In the genomic region with DNA sequence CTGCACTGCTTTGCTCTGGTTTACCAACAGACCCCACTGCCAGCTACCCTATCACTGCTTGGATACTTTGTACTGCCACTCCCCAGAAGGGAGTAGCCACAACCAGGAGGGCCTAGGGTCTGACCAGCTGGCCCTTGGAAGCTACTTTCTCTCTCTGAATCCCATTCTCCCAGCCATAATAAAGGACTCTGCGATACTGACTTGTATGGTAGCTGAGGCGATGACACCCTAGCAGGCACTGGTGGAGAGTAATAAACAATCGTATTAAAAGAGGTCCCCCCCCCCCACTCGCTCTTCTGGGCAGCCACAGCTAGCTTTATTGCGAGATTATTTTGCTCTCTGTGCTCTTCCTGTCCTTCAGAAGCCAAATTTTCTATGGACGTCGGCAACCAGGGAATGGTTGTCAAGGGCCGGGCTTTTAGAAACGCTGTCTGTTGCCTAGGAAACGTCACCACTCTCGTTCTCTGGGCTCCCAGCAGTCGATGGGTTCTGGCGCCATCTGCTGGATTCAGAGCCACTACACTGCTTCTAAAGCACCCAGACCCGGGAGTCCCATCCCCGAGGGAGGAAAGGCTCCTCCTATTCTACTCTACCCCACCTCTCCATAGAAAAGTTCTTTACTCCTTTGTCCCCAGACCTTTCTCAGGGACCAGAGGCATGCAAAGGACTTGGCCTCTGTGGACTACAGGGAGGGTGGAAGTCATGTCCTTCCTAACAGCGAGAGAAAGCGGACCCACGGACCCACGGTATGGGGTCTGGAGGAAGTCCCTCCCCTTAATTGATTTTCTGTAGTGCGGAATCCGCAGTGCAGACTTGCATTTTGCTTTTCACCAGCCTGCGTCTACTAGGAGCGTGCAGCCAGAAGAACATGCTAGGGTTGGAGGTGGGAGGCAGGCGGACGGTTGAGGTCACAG, we compare ENCODE assay signal across 8 mouse cellular contexts. TPM values are rescaled to one million over a fixed set of nuclear protein-coding genes. Genes with fewer than 3 reads are reported as not detected.
A peak's percentile ranks its signal among the peaks of the same experiment; 100 is the strongest.
DNase-seq lines count a peak whose midpoint lies in the region; ATAC-seq and TF ChIP-seq lines count a peak whose summit lies in the region.

No protein-coding gene starts in this region.

- WGBS in hindbrain, embryonic 12.5 days = 10% methylated on average over 25 of the region's 25 CpGs
- WGBS in lung, postnatal 0 days = 15% methylated on average over 25 of the region's 25 CpGs

- no peaks in the 10 kb centered on the region for H3K9me3 ChIP-seq in MEL (replicated peaks; ENCODE audit: insufficient read depth, low read length)
- H3K9me3 ChIP-seq in hindbrain, embryonic 12.5 days (replicated peaks) = no peaks in the 10 kb centered on the region
- no peaks in the 10 kb centered on the region for H3K9me3 ChIP-seq in lung, postnatal 0 days (ENCODE audit: low read length)

- peak overlapping the region; percentile 54 for H3K4me2 ChIP-seq in hindbrain, embryonic 12.5 days (replicated peaks)
- H3K4me2 ChIP-seq in lung, postnatal 0 days (replicated peaks; ENCODE audit: low read depth, low read length) = peak overlapping the region; percentile 39

- TF ChIP-seq POLR2A in MEL (IDR thresholded peaks at IDR 0.05; ENCODE audit: control insufficient read depth in 1 of 2, insufficient read depth in 1 of 2, low read depth in 1 of 2, low read length in 2 of 2, poor library complexity in 1 of 2) = no peak

- no peak overlapping the region for H3K4me3 ChIP-seq in MEL (ENCODE audit: control insufficient read depth in 1 of 2, insufficient read depth in 1 of 2, low read depth in 2 of 2, low read length in 2 of 2)
- peak overlapping the region; percentile 28 for H3K4me3 ChIP-seq in hindbrain, embryonic 12.5 days
- H3K4me3 ChIP-seq in lung, postnatal 0 days (ENCODE audit: low read depth, low read length) = no peak overlapping the region

- peak; percentile 86 for TF ChIP-seq RAD21 in MEL (IDR thresholded peaks at IDR 0.05; ENCODE audit: low read depth, low read length)

- DNase-seq in MEL (ENCODE audit: low read depth, low spot score) = peak; percentile 85
- DNase-seq in cerebellum, adult 8-10 months = peak; percentile 87
- peak; percentile 85 to 92 for DNase-seq in frontal cortex, postnatal 10 days (ENCODE audit: low spot score in 2 of 2)
- peak; percentile 94 to 96 for DNase-seq in layer of hippocampus, postnatal 10 days (ENCODE audit: low spot score in 2 of 2)
- peak; percentile 98 for DNase-seq in lung, postnatal 0 days (ENCODE audit: low spot score)
- peak; percentile 84 for DNase-seq in ovary, postnatal 14 days (ENCODE audit: low spot score)
- DNase-seq in thymus, postnatal 10 days (ENCODE audit: low spot score in 2 of 2) = peak; percentile 70 to 86

- H3K79me2 ChIP-seq in MEL (ENCODE audit: control insufficient read depth, insufficient read depth, low read length, poor library complexity) = no peaks in the 10 kb centered on the region

- H3K27ac ChIP-seq in MEL (ENCODE audit: control insufficient read depth, low read depth, low read length) = no peak overlapping the region
- H3K27ac ChIP-seq in hindbrain, embryonic 12.5 days = peak overlapping the region; percentile 44; the same call in 1 of the 2 replicates
- H3K27ac ChIP-seq in lung, postnatal 0 days (ENCODE audit: low read length) = no peak overlapping the region

- ATAC-seq in hindbrain, embryonic 12.5 days (ENCODE audit: low FRiP score) = peak; percentile 83
- ATAC-seq in lung, postnatal 0 days = peak; percentile 88

- TF ChIP-seq EP300 in MEL (IDR thresholded peaks at IDR 0.05; ENCODE audit: low read depth in 1 of 2, low read length in 2 of 2) = no peak
- TF ChIP-seq EP300 in lung, postnatal 0 days (IDR thresholded peaks at IDR 0.05) = no peak

- H3K4me1 ChIP-seq in MEL (ENCODE audit: control insufficient read depth in 1 of 2, insufficient read depth in 2 of 2, low read length in 2 of 2) = peaks cover 0 to 11% of the 10 kb centered on the region in 2 experiments; a peak in 1 of 4 replicates
- H3K4me1 ChIP-seq in hindbrain, embryonic 12.5 days = peaks cover 21% of the 10 kb centered on the region
- 0 out of 2 replicates have a peak, but pooled peaks cover 3% of the 10 kb centered on the region for H3K4me1 ChIP-seq in lung, postnatal 0 days (ENCODE audit: insufficient read depth, low read depth, low read length)

- no peak overlapping the region for H3K9ac ChIP-seq in MEL (ENCODE audit: control insufficient read depth, low read depth, low read length, poor library complexity, severe bottlenecking)
- H3K9ac ChIP-seq in hindbrain, embryonic 12.5 days = peak overlapping the region; percentile 42; the same call in 1 of the 2 replicates
- no peak overlapping the region for H3K9ac ChIP-seq in lung, postnatal 0 days (replicated peaks; ENCODE audit: low read depth)

- peaks cover 0 to 3% of the 10 kb centered on the region in 2 experiments; a peak in 2 of 4 replicates for H3K36me3 ChIP-seq in MEL (ENCODE audit: control insufficient read depth in 1 of 2, insufficient read depth in 2 of 2, low read length in 2 of 2)
- peaks cover 21% of the 10 kb centered on the region for H3K36me3 ChIP-seq in hindbrain, embryonic 12.5 days
- H3K36me3 ChIP-seq in lung, postnatal 0 days (ENCODE audit: insufficient read depth, low read length) = 0 out of 2 replicates have a peak, but pooled peaks cover 9% of the 10 kb centered on the region

- peak; percentile 74 to 93 (median 92) for TF ChIP-seq CTCF in MEL (IDR thresholded peaks at IDR 0.05 in 2 of 3, conservative IDR thresholded peaks at IDR 0.05 in 1 of 3; ENCODE audit: control insufficient read depth in 1 of 3, insufficient read depth in 1 of 3, low read depth in 2 of 3, low read length in 3 of 3, poor library complexity in 1 of 3, severe bottlenecking in 1 of 3)
- TF ChIP-seq CTCF in lung, postnatal 0 days (IDR thresholded peaks at IDR 0.05) = peak; percentile 92

- peaks cover 0 to 1% of the 10 kb centered on the region in 2 experiments; a peak in 1 of 4 replicates for H3K27me3 ChIP-seq in MEL (ENCODE audit: control insufficient read depth in 1 of 2, insufficient read depth in 2 of 2, low read length in 2 of 2)
- peaks cover 23% of the 10 kb centered on the region for H3K27me3 ChIP-seq in hindbrain, embryonic 12.5 days
- H3K27me3 ChIP-seq in lung, postnatal 0 days (replicated peaks; ENCODE audit: insufficient read depth, low read length) = no peaks in the 10 kb centered on the region

TF ChIP-seq in MEL, 35 proteins besides CTCF, POLR2A, EP300 and RAD21:
- no peak for TF ChIP-seq TAL1 (IDR thresholded peaks at IDR 0.05; ENCODE audit: low read length)
- no peak for TF ChIP-seq JUND (IDR thresholded peaks at IDR 0.05; ENCODE audit: low read depth, low read length)
- TF ChIP-seq MYC (IDR thresholded peaks at IDR 0.05; ENCODE audit: low read depth, low read length) = no peak
- TF ChIP-seq ZC3H11A (IDR thresholded peaks at IDR 0.05; ENCODE audit: low read depth, low read length) = peak; percentile 57
- TF ChIP-seq SIN3A (IDR thresholded peaks at IDR 0.05; ENCODE audit: low read length) = peak; percentile 80
- TF ChIP-seq SMC3 (IDR thresholded peaks at IDR 0.05; ENCODE audit: low read depth, low read length) = peak; percentile 87

RNA-seq across cellular contexts. Expression of a gene that starts 17.6 kb away (rescaled TPM):
- 15.3 and 17.2 TPM in 2 replicates for total RNA-seq in MEL (2012; rRNA removed)
- polyA plus RNA-seq in MEL (2012; ENCODE audit: insufficient read depth in 1 of 2, insufficient read length in 2 of 2, low read depth in 1 of 2, low replicate concordance in 2 of 2, missing spikeins in 1 of 2) = 10 to 100 TPM in 1 of 2 experiments, not detected in 1; 55.1 TPM
- 49.9 and 52.4 TPM in 2 replicates for polyA plus RNA-seq in hindbrain, embryonic 12.5 days (2016; fragmentation: Nextera tagmentation; extraction: Ambion mirVana)
- 10 to 100 TPM; 84.5 to 87.2 TPM for total RNA-seq in layer of hippocampus, postnatal 10 days (2021)
- polyA plus RNA-seq in lung, postnatal 0 days (2015; fragmentation: Nextera tagmentation; extraction: Ambion mirVana) = 93.8 and 106 TPM in 2 replicates

RNA-seq across cellular contexts. Expression of a gene that starts 19.2 kb away (rescaled TPM):
- not detected in 2 replicates for total RNA-seq in MEL (2012; rRNA removed)
- polyA plus RNA-seq in MEL (2012; ENCODE audit: insufficient read depth in 1 of 2, insufficient read length in 2 of 2, low read depth in 1 of 2, low replicate concordance in 2 of 2, missing spikeins in 1 of 2) = under 1 TPM in 1 of 2 experiments, not detected in 1; 0.17 TPM
- 2.4 and 2.6 TPM in 2 replicates for polyA plus RNA-seq in hindbrain, embryonic 12.5 days (2016; fragmentation: Nextera tagmentation; extraction: Ambion mirVana)
- 10 to 100 TPM in 1 of 2 experiments, 1 to 10 TPM in 1; 8.1 to 10.3 TPM for total RNA-seq in layer of hippocampus, postnatal 10 days (2021)
- polyA plus RNA-seq in lung, postnatal 0 days (2015; fragmentation: Nextera tagmentation; extraction: Ambion mirVana) = 2.0 and 2.5 TPM in 2 replicates

RNA-seq across cellular contexts. Expression of a gene that starts 33.8 kb away (rescaled TPM):
- 48.2 and 50.1 TPM in 2 replicates for total RNA-seq in MEL (2012; rRNA removed)
- polyA plus RNA-seq in MEL (2012; ENCODE audit: insufficient read depth in 1 of 2, insufficient read length in 2 of 2, low read depth in 1 of 2, low replicate concordance in 2 of 2, missing spikeins in 1 of 2) = 100 to 1,000 TPM in 1 of 2 experiments, 10 to 100 TPM in 1; 91.2 to 312 TPM
- polyA plus RNA-seq in hindbrain, embryonic 12.5 days (2016; fragmentation: Nextera tagmentation; extraction: Ambion mirVana) = 57.7 and 61.0 TPM in 2 replicates
- total RNA-seq in layer of hippocampus, postnatal 10 days (2021) = 10 to 100 TPM; 33.7 to 43.6 TPM
- 16.9 and 19.1 TPM in 2 replicates for polyA plus RNA-seq in lung, postnatal 0 days (2015; fragmentation: Nextera tagmentation; extraction: Ambion mirVana)
